Mouse (Mus musculus): ENCODE results near the gene P2ry12. TPM values are rescaled to one million over a fixed set of nuclear protein-coding genes. Genes with fewer than 3 reads are reported as not detected.

P2ry12 gene
- under 1 TPM in 1 of 2 experiments, not detected in 1; 0.73 TPM for total RNA-seq (2023)

GRCm38 (mm10) chr3:59262704-59263103 lies at the start of gene P2ry12:
Gene P2ry12, minus strand, starts transcription at chr3:59262871.

DNA sequence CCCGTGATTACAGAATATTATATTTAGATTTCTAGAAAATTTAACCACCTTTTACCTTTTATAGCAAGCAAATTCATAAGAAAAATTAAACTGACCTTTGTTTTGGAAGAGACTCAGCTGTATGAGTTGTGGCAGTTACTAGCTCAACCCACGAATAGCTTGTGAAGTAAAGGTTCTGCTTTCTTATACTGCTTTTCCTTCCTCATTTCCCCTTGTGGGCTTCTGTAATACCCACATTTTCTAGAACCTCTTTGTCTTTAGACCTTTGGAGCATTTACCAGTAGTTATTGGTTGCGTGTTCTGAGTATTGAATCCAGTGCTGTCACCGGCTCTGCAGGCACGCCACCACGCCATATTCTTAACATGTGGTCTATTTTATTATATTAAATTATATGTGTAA lies 51.9 kb downstream of the P2ry12 start, which contains the start of gene P2ry13:
P2ry13 (minus strand) TSS at position 156 of the 400 bp plus-strand sequence.

GRCm38 (mm10) chr3:59194938-59195337 lies 67.7 kb downstream of the P2ry12 start, which contains the start of gene Gpr87:
Gene Gpr87, minus strand, starts transcription at chr3:59195104.

Other genes with a start within 250 kb of the P2ry12 start
- gene Gpr171, start 161.1 kb downstream of the P2ry12 start, total RNA-seq (2023): 10 to 100 TPM; 38.3 to 47.7 TPM
- 1 to 10 TPM; 1.4 to 2.7 TPM for gene P2ry14, start 109.3 kb downstream of the P2ry12 start, total RNA-seq (2023)
- not detected for gene Gpr87, start 67.8 kb downstream of the P2ry12 start, total RNA-seq (2023)
- gene P2ry13, start 52.0 kb downstream of the P2ry12 start, total RNA-seq (2023): under 1 TPM; 0.44 to 0.79 TPM
- not detected for gene Igsf10, start 81.5 kb upstream of the P2ry12 start, total RNA-seq (2023)

Data from T-cell, adult 66 days (primary cell).